Mouse (Mus musculus): ENCODE results near the gene Med9. TPM values are rescaled to one million over a fixed set of nuclear protein-coding genes. Genes with fewer than 3 reads are reported as not detected.

The Med9 gene
- total RNA-seq (2021): 10 to 100 TPM; 42.6 to 43.5 TPM
- long read RNA-seq, transcript Med9-201 (2 exons, 1,920 nt): major isoform, 48 of 75 reads
- long read RNA-seq, partial matches to known transcripts: 27 of 75 reads
- long read RNA-seq, other reads (novel, unspliced or antisense): 0 of 75 reads

- DNase-seq (ENCODE audit: low spot score in 2 of 2): peak; percentile 95 to 98
Observed at GRCm38 (mm10) chr11:59947752-59948400, at the start of gene Med9. Gene Med9, plus strand, starts transcription at chr11:59948206.

- no peak for DNase-seq (ENCODE audit: low spot score in 2 of 2)
Observed at GRCm38 (mm10) chr11:59899711-59900685, 48.0 kb upstream of the Med9 start.

GRCm38 (mm10) chr11:59900995-59901394 is 47.0 kb upstream of the Med9 start:
- DNase-seq (ENCODE audit: low spot score in 2 of 2): no peak

- DNase-seq (ENCODE audit: low spot score in 2 of 2): no peak
Observed at GRCm38 (mm10) chr11:59902045-59902726, 45.8 kb upstream of the Med9 start.

- DNase-seq (ENCODE audit: low spot score in 2 of 2): no peak
Observed at GRCm38 (mm10) chr11:59906521-59907123, 41.4 kb upstream of the Med9 start.

- DNase-seq (ENCODE audit: low spot score in 2 of 2): no peak
Observed at GRCm38 (mm10) chr11:59908446-59908845, 39.6 kb upstream of the Med9 start.

- no peak for DNase-seq (ENCODE audit: low spot score in 2 of 2)
Observed at GRCm38 (mm10) chr11:59910586-59910985, 37.4 kb upstream of the Med9 start.

GRCm38 (mm10) chr11:59911523-59911922 is 36.5 kb upstream of the Med9 start:
- no peak for DNase-seq (ENCODE audit: low spot score in 2 of 2)

GRCm38 (mm10) chr11:59913702-59914101 is 34.3 kb upstream of the Med9 start:
- DNase-seq (ENCODE audit: low spot score in 2 of 2): no peak

- DNase-seq (ENCODE audit: low spot score in 2 of 2): no peak
Observed at GRCm38 (mm10) chr11:59918014-59918413, 30.0 kb upstream of the Med9 start.

- DNase-seq (ENCODE audit: low spot score in 2 of 2): no peak
Observed at GRCm38 (mm10) chr11:59919401-59919800, 28.6 kb upstream of the Med9 start.

GRCm38 (mm10) chr11:59920331-59920730 is 27.7 kb upstream of the Med9 start:
- DNase-seq (ENCODE audit: low spot score in 2 of 2): no peak

- no peak for DNase-seq (ENCODE audit: low spot score in 2 of 2)
Observed at GRCm38 (mm10) chr11:59921265-59921664, 26.7 kb upstream of the Med9 start.

- DNase-seq (ENCODE audit: low spot score in 2 of 2): no peak
Observed at GRCm38 (mm10) chr11:59930031-59930430, 18.0 kb upstream of the Med9 start.

GRCm38 (mm10) chr11:59932560-59933337 is 15.3 kb upstream of the Med9 start:
- no peak for DNase-seq (ENCODE audit: low spot score in 2 of 2)

- DNase-seq (ENCODE audit: low spot score in 2 of 2): no peak
Observed at GRCm38 (mm10) chr11:59933943-59934342, 14.1 kb upstream of the Med9 start.

- DNase-seq (ENCODE audit: low spot score in 2 of 2): no peak
Observed at GRCm38 (mm10) chr11:59937023-59937422, 11.0 kb upstream of the Med9 start.

- DNase-seq (ENCODE audit: low spot score in 2 of 2): no peak
Observed at GRCm38 (mm10) chr11:59937615-59938014, 10.4 kb upstream of the Med9 start.

GRCm38 (mm10) chr11:59939821-59940220 is 8.2 kb upstream of the Med9 start:
- no peak for DNase-seq (ENCODE audit: low spot score in 2 of 2)

GRCm38 (mm10) chr11:59940645-59941044 is 7.4 kb upstream of the Med9 start:
- DNase-seq (ENCODE audit: low spot score in 2 of 2): no peak

Measured in layer of hippocampus, adult 18-20 months (tissue).